Mouse (Mus musculus): ENCODE results near the gene Hivep3.
A peak's percentile ranks its signal among the peaks of the same experiment; 100 is the strongest.

Hivep3 gene

DNA sequence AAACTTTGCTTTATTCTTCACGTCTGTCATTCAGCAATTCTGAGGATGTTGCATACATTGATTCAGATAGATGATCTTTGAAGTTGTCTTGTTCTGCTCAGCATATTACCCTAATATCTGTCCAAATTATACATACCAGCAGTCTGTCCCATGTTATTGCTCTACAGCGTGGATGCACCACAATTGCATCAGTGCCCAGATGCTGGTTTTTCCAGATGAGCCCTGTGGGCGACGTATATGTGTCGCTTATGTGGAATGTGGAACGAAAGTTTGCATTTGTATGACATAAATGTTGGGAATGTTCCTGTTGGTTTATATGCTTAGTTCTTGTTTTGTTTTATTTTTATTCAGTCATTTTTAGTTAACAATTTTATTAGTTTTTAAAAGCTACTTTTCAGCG, 221.4 kb downstream of the Hivep3 start:
- no peak for DNase-seq

DNA sequence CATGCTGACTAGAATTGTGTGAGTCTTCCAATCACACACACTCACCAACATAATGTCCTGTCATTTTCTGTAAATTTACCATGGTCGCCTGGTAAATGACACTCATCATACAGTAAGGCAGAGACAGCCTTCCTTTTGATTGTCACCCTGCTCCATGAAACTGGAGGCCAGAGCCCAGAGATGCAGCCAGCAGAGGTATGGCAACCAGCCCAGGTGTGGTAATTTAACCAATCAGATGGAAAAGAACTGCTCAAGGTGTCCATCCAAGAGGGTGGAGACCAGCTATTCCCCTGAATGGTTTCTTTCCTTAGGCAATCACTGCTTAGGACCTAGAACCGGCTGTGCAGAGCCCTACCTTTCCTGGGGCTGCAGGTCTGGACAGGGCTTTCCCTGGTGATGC, 224.4 kb downstream of the Hivep3 start:
- DNase-seq: no peak

DNA sequence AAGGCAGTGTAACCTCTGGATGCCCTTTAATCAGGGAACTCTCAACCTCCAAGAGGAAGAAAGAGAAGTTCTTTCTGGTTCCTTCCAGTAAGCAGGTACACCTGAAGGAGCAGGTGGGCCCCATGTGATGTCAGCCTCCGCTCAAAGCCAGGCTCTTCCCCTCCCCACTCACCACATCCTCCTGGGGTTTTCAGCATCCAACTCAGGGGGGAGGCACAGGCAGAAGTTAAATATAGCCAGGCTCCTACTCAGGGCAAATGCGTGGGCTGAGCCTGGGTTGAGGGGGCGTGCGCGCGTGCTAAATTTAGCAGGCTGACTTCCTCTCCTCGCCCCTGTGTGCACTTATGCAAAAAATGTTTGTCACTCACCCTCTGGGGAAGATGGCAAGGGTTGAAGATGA, 225.7 kb downstream of the Hivep3 start:
- no peak for DNase-seq

DNA sequence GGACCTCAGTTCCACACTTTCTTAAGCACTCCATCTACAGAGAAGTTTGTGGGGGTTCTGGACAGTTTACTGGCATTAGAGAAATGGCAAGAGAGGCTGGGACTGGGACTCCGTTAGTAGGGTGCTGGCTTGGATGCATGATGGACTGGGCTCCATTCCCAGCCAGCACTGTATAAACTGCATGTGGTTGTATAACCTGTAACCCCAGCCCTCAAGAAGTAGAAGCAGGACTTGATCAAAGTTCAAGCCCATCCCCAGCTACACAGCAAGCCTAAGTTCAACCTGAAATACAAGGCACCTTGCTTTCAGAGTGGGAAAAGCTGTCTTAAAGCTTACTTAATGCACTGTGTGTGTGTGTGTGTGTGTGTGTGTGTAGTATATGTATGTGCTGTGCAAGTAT, 226.3 kb downstream of the Hivep3 start:
- DNase-seq: no peak

DNA sequence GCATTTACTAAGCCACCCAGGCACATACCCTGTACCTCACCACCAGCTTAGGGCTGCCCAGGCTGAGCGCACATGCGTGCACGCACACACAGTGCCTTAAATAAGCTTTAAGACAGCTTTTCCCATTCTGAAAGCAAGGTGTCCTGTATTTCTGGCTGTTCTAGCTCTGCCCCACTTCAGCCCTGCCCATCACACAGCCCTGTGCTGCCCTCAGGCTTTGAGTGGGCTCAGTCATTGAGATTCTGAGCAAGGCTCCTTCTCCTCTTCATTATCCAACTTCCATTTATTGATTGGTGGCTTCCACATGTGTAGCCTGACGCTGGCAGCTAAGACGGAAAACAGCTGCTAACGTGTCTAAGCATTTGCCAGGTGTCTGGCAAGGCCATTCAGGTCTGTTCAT, 226.9 kb downstream of the Hivep3 start:
- no peak for DNase-seq

DNA sequence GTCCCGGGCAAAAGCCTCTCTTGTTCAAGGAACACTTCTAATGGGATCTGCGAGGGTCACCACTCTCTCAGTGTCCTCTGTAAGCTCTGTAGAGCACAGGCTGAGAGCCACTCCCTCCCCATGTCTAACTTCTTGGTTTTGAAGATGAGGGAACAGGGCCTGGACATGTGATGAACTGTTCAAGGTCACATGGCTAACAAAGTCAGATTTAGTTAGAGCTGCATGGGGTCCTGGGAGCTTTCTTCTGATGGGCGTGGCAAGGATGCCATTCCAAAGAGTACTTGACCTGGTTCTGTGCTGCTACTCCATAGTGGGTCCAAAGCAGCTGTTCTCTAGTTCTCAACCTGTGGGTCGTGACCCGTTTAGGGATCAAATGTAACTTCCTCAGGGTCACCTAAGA, 227.6 kb downstream of the Hivep3 start:
- DNase-seq: no peak

DNA sequence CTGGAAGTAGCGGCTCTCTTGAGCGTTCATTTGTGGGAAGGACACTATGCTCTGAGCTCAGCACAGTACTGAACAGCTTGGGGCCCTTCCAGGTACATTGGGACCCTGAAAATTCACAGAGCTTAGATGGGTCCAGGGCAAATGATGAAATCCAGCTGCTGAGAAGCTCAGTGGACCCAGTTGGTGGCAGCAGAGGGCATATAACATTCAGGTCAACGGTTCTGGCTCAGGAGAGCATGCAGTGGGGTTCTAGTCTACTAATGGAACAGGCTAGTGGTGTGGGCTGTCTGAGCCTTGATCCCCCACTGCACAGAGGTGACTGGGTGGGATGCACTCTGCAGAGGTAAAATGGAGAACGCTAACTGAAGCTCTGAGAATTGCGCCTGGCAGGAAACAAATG, 228.5 kb downstream of the Hivep3 start:
- no peak for DNase-seq

DNA sequence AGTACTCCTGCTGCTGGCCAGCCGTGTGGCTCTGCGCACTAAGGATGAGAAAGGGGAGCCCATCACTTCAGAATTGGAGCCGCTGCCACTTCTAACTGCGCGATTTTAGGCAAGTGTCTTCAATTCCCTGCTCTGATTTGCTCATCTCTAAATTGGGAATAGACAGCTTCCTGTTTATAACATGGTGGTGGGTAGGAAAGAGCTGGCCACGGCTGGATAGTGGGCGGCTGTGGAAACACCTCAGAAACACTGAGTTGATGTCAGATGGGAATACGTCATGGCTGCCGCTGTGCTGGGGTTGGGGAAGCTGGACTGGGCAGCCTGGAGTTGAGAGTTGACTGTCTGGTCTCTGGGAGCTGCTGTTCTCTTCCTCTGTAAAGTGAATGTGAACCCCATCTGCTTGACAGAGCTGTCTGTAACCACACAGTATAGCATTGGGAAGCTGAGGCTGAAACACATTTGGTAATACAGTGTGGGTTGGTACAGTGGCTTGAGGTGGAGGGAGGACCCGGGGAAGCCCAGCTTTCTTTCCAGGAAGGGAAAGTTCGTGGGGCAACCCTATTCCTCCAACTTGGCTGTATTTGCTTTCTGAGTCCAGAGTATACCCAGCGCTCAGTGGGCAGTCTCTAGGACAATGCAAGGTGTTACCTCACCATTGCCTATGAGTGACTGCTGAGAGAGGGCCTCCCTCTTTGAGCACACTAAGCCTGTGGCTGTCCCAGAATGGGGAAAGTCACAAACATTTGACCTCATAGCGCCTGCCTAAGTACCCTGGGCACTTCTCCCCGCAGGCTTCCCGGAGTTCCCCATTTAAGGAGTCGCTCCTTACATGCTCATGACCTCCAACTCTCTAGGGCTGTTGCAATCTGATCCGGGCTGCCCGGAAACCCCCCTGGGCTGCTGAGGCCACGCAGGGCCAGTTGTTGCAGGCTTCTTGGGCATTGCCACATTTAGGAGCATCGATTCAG, 232.8 kb downstream of the Hivep3 start:
- no peak for DNase-seq

DNA sequence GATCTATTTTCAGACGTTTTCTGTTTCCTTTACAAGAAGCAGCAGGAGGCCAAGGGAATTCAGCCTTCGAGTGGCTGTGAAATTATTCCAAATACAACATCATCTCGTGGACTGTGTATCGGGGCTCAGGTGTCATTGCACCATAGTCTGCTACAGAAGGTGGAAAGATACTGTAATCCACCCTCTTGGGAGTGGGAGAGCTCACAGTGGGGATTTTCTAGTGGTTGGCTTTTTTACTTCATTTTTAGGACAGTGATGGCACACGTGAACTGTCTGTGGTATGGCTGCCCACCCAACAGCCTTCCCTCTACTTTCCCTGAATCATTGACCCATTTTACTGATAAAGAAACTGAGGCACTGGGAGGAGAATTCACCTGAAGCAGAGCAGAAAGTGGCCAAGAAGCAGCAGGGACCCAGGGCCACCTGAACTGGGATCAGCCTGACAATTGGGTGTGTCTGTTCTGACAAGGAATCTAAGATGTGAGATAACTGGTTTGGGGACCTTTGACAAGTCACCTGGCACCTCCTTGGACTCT, 233.6 kb downstream of the Hivep3 start:
- DNase-seq: no peak

DNA sequence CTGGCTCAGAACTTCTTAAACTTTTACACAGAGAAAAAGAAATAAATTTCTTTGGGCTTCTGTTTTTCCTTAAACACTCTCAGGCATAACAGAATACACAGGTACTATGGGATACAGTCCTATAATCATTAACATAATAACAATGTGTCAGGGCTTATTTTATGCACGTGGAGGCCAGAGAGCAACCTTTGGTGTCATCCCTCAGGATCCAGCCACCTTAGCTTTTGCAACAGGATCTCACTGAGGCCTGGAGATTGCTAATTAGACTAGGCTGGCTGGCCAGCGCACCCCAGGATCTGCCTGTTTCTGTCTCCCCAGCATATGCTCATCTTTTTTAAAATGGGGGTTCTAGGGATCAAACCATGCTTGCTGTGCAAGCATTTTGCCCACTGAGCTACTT, 234.1 kb downstream of the Hivep3 start:
- DNase-seq: no peak

DNA sequence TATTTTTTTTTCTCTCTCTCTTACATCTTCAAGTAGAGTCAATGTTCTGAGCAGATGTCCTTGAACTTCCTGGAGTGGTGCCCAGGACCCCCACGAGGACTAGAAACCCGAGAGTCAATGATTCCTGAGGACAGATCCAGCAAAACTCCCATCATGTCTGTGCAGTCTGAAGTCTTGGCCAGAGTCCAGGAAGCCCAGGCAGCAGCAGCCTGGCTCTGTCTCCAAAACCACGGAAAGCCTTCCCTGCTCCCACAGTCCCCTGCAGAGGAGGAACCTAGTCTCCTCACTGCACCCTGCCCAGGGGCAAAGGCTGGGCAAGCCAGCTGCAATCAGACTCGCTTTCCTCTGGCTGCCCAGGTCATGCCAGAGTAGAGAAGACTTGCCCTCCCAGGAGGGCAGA, 234.5 kb downstream of the Hivep3 start:
- DNase-seq: peak; percentile 60

DNA sequence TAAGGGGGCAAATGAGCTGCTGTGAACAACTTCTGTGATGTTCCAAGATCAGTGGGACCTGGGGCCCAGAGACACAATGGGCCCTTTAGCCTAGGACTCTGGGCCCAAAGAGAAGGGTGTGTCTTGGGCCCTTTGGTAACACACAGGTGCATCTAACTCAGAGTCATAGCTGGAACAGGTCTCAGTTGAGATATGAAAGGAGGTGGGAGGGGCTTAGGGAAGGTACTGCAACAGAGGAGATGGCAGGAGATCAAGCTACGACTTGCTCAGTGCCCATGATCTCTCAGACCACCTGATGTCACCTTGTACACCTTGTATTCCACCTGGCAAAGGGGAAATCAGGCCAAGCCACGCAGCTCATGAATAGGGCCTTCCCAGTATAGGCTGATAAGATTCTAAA, 235.3 kb downstream of the Hivep3 start:
- no peak for DNase-seq

DNA sequence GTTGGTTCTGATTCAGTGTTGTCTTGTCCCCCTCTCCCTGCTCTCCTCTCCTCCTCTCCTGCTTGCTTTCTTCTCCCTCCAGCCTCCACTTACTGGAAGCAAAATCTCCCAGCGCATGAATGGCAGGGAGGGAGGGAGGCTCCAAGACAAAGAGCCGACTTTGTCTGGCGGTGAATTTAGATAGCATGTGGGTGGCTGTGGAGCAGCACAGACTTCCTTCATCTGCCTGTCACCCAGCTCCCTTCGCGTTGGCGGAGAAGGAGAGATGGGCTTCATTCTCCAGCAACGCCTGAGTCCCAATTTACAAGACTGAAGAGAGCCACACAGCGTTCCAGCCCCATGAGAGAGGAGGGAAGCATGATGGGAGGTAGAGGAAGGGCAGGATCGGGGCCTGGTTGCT, 236.6 kb downstream of the Hivep3 start:
- DNase-seq: no peak

DNA sequence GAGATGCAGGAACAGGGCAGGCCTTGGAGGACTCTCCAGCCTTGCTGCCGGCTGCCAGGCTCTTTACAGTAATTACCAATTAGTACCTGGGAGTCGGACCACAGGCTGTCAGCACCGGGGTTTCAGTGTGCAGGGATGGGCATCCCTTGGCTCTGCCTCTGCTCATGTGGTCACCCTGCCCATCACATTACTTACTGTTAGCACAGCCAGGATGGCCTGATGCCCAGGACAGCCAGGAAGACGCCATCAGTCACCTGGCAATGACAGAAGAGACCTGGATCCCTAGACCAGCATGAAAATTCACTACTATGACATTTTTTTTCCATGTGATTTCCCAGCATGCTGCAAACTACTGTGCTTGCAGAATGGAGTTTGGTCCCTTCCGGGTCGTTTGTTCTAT, 238.8 kb downstream of the Hivep3 start:
- peak; percentile 58 for DNase-seq

DNA sequence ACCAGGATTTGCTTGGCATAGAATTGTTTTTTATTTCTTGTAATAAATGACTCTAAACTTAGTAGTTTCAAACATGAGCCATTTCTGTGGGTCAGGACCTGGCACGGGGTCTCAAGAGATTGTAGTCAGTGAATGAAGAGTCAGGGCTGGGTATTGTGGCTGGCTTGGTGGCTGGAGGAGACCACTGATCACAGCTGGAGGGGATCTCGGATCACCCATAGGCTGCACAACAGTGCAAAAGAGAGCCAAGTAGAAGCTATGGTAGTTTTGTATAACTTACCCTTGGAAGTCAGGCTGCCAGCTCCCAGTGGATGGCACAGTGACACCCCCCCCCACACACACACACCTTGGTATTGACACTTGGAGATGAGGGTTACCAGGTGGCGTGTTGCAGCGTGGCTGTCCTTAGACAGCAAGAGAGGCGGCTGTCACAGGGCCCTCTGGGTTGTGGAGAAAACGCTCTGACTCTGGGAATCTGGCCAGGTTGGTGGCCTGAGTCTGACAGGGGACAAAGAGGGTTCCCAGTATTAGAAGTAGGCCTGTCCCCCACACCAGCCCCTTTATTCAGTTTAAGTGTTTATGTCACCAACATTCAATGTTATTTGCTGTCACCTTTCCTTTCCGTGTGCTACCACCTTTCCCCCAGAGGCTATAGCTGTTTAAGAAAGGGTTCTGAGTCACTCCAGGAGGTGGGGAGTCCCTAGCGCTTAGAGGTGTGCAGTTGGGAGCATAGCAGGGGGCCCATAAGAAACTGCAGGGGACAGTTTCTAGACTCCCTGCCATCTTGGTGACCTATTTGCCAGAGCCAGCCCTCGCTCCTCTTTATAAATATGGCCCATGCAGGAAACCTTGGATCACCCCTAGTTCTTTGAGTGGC, 240.4 kb downstream of the Hivep3 start:
- DNase-seq: no peak

DNA sequence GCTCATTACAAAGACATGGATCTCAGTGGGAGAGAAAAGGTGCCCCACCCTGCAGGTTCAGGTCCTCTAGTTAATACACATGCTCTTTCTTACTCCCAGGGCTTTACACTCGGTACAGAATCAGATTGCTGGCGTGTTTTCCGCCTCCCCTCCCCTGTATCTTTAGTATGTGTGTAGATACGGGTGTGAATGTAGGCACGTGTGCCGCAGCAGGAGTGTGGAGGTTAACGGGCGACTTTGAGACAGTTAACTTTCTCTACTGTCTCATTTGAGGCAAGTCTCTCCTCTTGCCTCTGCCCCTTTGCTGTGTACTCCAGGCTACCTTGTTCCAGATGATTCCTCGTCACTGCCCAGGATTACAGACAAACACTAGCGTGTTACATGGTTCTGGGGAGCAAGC, 241.7 kb downstream of the Hivep3 start:
- no peak for DNase-seq

DNA sequence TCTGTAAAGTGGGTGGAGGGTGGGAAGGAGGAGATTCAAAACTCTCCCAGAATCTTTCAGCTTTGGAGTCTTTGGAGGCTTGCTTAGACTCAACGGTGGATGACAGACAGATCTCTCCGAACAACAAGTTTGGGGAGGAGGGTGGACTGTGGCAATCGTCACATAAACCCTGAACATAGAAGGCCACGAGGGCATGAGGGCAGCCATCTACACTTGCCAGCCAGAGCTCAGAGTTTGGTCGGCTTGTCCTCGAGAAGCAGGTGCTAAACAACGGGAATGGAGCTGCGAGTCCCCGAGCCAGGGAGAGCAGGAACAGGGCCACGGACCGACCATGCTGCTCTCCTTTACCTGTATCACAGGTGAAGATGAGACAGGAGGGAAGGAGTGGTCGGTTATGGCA, 242.2 kb downstream of the Hivep3 start:
- no peak for DNase-seq

DNA sequence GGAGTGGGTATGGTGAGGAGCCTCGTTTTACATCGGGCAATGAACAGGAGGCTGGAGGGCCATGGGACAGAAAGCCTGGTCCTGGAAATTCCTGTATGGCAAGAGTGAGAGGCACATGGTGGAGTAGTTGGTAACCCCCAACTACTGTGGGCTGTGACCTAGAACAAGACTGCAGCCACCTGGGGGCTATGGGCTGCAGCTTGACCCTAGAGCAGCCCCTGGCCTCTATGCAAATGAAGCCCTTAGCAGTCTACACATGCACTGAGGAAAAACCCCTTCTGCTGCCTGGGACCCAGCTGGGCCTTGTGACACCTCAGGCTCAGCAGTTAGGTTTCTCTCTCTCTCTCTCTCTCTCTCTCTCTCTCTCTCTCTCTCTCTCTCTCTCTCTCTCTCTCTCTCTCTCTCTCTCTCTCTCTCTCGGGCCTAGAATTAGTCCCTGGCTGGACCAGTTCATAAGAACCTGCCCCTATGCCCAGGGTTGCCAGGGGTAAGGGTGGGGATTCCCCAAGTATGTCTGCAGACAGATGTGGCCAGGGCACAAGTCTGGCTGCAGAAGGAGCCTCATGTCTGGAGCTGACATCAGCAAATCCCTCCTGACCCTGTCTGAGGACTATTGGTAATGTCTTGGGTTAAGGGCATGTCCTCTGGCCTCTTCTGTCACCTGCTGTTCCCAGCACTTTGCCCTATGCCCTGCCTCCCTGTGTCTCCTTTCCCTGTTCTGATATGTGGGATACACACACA, 243.0 kb downstream of the Hivep3 start:
- no peak for DNase-seq

DNA sequence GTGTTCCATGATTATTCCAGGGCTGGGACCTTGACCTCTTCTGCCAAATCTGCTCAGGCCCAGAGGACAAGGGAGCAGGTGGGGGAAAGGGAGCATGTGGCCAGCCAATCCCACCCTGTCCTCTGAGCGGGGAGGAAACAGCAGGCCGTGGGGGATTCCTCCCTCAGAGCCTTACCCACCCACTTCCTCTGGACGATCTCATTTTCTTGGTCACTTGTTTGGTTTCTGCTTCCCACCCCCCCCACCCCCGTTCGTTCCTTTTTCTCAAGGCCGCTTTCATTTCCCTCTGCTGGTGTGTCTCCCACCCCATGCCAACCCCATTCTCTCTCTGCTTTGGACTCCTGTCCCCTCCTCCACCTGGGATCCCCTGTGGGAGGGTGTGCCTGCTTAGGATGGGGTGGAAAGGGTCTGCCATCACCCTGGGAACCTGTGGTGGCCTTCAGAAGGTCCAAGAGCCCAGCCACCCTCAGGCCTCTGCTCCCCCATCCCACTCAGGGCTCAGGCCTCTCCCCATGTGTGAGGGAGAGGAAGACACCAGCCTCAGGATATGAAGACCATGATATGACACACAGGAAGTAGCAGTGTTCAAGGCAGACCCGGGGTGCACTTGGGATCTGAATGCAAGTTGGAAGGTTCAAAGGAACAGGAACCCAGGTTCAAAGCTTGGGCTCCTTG, 244.4 kb downstream of the Hivep3 start:
- DNase-seq: no peak

DNA sequence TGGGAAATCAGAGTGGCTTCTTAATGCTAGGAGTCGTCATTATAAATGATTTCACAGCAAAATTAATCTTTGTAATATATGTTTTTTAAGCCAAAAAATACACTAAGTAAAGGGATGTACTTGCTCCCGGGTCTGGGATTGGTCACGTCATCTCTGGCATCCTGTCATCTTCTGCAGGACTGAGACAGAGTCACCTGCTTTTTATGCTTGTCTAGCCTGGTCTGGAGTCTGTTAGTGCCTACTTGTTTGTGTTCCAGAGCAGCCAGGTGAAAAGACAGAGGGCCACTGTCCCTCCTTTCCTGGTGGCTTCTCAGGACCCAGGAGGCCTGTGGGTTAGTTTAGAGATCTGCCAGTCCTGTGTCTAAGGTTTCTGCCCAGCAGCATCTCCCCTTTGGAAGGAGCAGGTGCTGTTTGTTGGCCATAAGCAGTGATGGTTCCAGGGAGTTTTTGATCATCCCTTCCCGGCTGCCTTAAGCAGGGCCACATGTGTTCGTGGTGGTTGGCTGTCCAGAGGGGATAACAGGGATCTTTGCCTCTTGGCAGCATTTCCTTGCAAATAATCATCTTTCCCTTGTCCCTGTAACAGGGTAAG, 245.8 kb downstream of the Hivep3 start:
- no peak for DNase-seq

DNA sequence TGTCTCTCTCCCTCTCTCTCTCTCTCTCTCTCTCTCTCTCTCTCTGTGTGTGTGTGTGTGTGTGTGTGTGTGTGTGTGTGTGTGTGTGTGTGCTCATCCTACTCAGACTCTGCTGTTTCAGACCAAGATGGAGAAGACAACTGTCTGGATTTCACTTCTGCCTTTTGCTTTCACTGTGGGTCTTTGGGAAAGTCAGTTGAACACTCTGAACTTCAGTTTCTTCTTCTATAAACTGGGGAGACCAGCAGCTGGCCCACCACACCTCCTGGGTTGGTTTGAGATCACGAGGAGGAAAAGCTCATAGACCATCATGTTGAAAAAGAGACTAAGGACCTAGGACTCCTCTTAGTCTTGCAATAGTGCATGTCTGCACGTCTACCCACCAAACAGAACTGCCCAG, 246.3 kb downstream of the Hivep3 start:
- DNase-seq: no peak

Data from cerebellum, adult 8-10 months (tissue).